Mouse (Mus musculus) midbrain, embryonic 12.5 days (tissue): ENCODE results near the gene Lonp2. TPM values are rescaled to one million over a fixed set of nuclear protein-coding genes. Genes with fewer than 3 reads are reported as not detected.

Experiments used
- ATAC-seq: fragments of 200-750 bp; cut with Nextera tagmentation; 2 replicates; pipeline ENCODE4 v1.8.0; 2017; ENCODE audit warnings: low read depth, moderate TSS enrichment, moderate library complexity; ENCODE audit not compliant: low FRiP score
- H3K27ac ChIP-seq: fragments of 300-500 bp; sonication (generic); replicated peaks from 2 replicates; pipeline ENCODE4 v1.5.1; 2016; ENCODE audit warnings: mild to moderate bottlenecking
- H3K27me3 ChIP-seq: fragments of 300-500 bp; sonication (generic); 2 replicates; pipeline ENCODE4 v1.6.1; 2016; ENCODE audit warnings: mild to moderate bottlenecking
- H3K36me3 ChIP-seq: fragments of 300-500 bp; sonication (generic); 2 replicates; pipeline ENCODE4 v1.6.1; 2016
- H3K4me1 ChIP-seq: fragments of 300-500 bp; sonication (generic); 2 replicates; pipeline ENCODE4 v1.6.1; 2016
- H3K4me2 ChIP-seq: fragments of 300-500 bp; sonication (generic); replicated peaks from 2 replicates; pipeline ENCODE4 v1.6.1; 2016; ENCODE audit warnings: mild to moderate bottlenecking, moderate library complexity
- H3K4me3 ChIP-seq: fragments of 300-500 bp; sonication (generic); 2 replicates; pipeline ENCODE4 v1.5.1; 2016; ENCODE audit warnings: mild to moderate bottlenecking
- H3K9ac ChIP-seq: fragments of 300-500 bp; sonication (generic); replicated peaks from 2 replicates; pipeline ENCODE4 v1.6.1; 2016; ENCODE audit warnings: mild to moderate bottlenecking, moderate library complexity
- H3K9me3 ChIP-seq: fragments of 300-500 bp; sonication (generic); 2 replicates; pipeline ENCODE4 v1.6.1; 2016; ENCODE audit warnings: mild to moderate bottlenecking
- WGBS: fragments of 180-500 bp; shearing (Covaris S2); methylation state at CpG from one replicate; pipeline ENCODE4 v1.1.7; 2016; 5-methylcytosine and 5-hydroxymethylcytosine counted together
- polyA plus RNA-seq: library from polyadenylated mRNA; unstranded; fragments of >200 nt; fragmentation: Nextera tagmentation; extraction: Ambion mirVana; gene quantifications from 2 replicates; pipeline ENCODE4 v1.2.1, GENCODE M21; 2016

The Lonp2 gene
- 75.9 and 76.7 TPM in 2 replicates for polyA plus RNA-seq

- Histone ChIP-seq H3K9ac (peak within 1 kb of the TSS; percentile 75), H3K9me3 (no peaks in the 10 kb centered on the region), H3K27ac (peak within 1 kb of the TSS; percentile 75), H3K27me3 (no peaks in the 10 kb centered on the region), H3K4me2 (peak within 1 kb of the TSS; percentile 88), H3K4me3 (peak within 1 kb of the TSS; percentile 85), H3K36me3 (no peaks in the 10 kb centered on the region), H3K4me1 (peaks cover 16% of the 10 kb centered on the region)
- WGBS = under 1% methylated on average over 55 of the region's 62 CpGs
- ATAC-seq = peak; percentile 99
These were observed at the start of gene Lonp2 for GRCm38 (mm10) chr8:86623911-86624731. Lonp2 (plus strand) TSS chr8:86624043.

- 86% methylated on average over 8 of the region's 8 CpGs for WGBS
- Histone ChIP-seq H3K27me3 (no peaks in the 10 kb centered on the region), H3K27ac (no peak overlapping the region), H3K4me3 (no peak overlapping the region), H3K9ac (no peak overlapping the region), H3K36me3 (no peaks in the 10 kb centered on the region), H3K9me3 (no peaks in the 10 kb centered on the region), H3K4me2 (no peak overlapping the region), H3K4me1 (no peaks in the 10 kb centered on the region)
- no peak for ATAC-seq
These were observed 46.3 kb upstream of the Lonp2 start for GRCm38 (mm10) chr8:86577547-86577946.

DNA sequence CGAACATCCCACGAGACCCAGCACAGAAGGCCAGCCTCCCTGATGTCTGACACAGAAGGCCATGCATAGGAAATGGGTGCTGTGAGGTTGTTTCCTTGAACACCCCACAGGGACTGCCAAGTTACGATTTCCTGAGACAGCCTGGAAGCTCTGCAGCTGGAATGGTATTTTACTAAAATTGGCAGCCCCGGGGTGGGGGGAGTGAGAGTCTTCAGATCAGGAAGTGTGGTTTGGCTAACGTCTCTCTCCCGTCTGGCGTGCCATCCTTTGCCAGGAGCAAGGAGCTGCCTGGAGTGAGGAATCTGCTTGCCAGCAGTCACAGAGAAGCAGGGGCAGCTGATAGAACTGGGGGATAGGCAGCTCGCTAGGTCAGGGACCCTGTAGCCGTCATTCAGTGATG, 45.8 kb upstream of the Lonp2 start:
- WGBS = 64% methylated on average over 9 of the region's 9 CpGs
- H3K9ac ChIP-seq = no peak overlapping the region
- no peak for ATAC-seq

DNA sequence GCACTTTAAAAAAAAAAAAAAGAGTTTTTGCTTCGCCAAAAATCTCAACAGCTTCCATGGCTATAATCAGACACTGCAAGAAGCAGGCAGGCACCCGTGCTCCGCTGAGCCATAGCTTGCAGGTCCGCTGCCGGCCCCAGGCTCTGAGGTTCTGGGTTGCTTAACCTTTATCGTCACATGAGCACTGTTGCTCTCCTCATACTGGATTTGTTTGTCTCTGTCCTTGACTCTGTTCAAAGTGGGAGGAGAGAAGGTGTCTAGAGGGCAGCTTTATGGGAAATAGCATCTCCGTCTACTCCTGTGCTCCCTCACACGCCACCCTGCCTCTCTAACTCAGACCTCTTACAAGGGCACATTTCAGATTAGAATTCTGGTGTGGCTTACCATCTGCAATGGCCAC, 45.1 kb upstream of the Lonp2 start:
- Histone ChIP-seq H3K4me2 (no peak overlapping the region), H3K27ac (no peak overlapping the region), H3K9me3 (no peaks in the 10 kb centered on the region), H3K27me3 (no peaks in the 10 kb centered on the region), H3K36me3 (no peaks in the 10 kb centered on the region), H3K4me3 (no peak overlapping the region), H3K9ac (no peak overlapping the region), H3K4me1 (no peaks in the 10 kb centered on the region)
- 81% methylated on average over 8 of the region's 8 CpGs for WGBS
- no peak for ATAC-seq

More for the DNA sequence above, 45.8 kb upstream of the Lonp2 start:
- Histone ChIP-seq H3K4me1 (no peaks in the 10 kb centered on the region), H3K9me3 (no peaks in the 10 kb centered on the region), H3K27ac (no peak overlapping the region), H3K4me3 (no peak overlapping the region), H3K27me3 (no peaks in the 10 kb centered on the region), H3K4me2 (no peak overlapping the region), H3K36me3 (no peaks in the 10 kb centered on the region)

DNA sequence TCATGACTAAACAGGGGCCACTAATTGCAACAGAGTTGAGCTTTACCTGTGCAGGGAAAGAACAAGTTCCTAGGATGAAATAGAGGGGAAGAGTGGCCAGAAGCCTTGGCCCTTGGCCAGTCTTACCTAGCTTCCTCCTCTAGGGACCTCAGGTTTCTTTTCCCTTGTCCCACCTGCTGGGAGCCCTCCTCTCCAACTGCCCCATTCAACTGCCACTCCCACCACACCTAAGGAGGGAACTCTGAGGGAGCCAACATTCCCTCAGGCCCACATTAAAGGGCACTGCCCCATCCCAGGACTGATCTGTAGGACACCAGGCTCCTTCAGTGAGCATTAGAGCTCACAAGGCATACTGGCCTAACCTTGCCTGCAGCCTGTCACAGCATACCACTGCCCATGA, 43.4 kb upstream of the Lonp2 start, which contains the start of gene Abcc12:
Gene Abcc12 (minus strand): TSS at position 229 of the 400 bp plus-strand sequence.
- H3K36me3 ChIP-seq = no peaks in the 10 kb centered on the region
- H3K4me1 ChIP-seq = no peaks in the 10 kb centered on the region
- no peak within 1 kb of the TSS for H3K9ac ChIP-seq
- no peak for ATAC-seq
- H3K27ac ChIP-seq = no peak within 1 kb of the TSS
- no peaks in the 10 kb centered on the region for H3K9me3 ChIP-seq
- H3K4me2 ChIP-seq = no peak within 1 kb of the TSS
- H3K27me3 ChIP-seq = no peaks in the 10 kb centered on the region
- no peak within 1 kb of the TSS for H3K4me3 ChIP-seq

GRCm38 (mm10) chr8:86581921-86582331, 41.9 kb upstream of the Lonp2 start:
- no peaks in the 10 kb centered on the region for H3K4me1 ChIP-seq
- H3K36me3 ChIP-seq = no peaks in the 10 kb centered on the region
- H3K4me3 ChIP-seq = no peak overlapping the region
- WGBS = 85% methylated on average over 4 of the region's 4 CpGs
- H3K4me2 ChIP-seq = no peak overlapping the region
- H3K27me3 ChIP-seq = no peaks in the 10 kb centered on the region
- no peak overlapping the region for H3K9ac ChIP-seq
- H3K9me3 ChIP-seq = no peaks in the 10 kb centered on the region
- ATAC-seq = no peak
- no peak overlapping the region for H3K27ac ChIP-seq

DNA sequence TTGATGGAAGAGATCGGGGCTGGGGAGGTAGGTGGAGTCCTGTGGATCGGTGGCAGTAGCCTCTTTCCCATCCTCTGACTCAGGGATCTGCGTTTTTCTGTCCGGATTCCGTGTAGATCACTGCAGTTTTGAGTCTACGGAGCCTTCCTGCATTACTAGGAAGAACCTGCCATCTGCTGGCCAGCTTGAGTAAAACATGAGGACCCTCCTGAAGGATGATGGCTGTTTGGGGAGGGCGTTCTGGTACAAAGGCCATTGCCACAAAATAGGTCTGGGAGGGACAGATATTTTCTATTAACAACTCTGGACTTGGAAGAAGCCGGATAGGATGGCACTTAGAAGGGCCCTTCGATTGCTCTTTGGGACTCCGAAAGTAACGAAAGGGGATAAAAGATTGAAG, 38.7 kb upstream of the Lonp2 start:
- 9% methylated on average over 11 of the region's 11 CpGs for WGBS
- peaks cover 7% of the 10 kb centered on the region; the same call in 1 of the 2 replicates for H3K27me3 ChIP-seq
- peak; percentile 68 for ATAC-seq
- no peak overlapping the region for H3K27ac ChIP-seq
- H3K4me1 ChIP-seq = no peaks in the 10 kb centered on the region
- peak overlapping the region; percentile 39 for H3K4me3 ChIP-seq
- H3K9ac ChIP-seq = 0 out of 2 replicates have a peak overlapping the region, but pooled peaks have one; percentile 29
- H3K36me3 ChIP-seq = no peaks in the 10 kb centered on the region
- H3K4me2 ChIP-seq = peak overlapping the region; percentile 68
- H3K9me3 ChIP-seq = no peaks in the 10 kb centered on the region

- peaks cover 7% of the 10 kb centered on the region; the same call in 1 of the 2 replicates for H3K27me3 ChIP-seq
- H3K4me1 ChIP-seq = no peaks in the 10 kb centered on the region
- no peaks in the 10 kb centered on the region for H3K36me3 ChIP-seq
- 0 out of 2 replicates have a peak overlapping the region, but pooled peaks have one; percentile 29 for H3K9ac ChIP-seq
- H3K4me2 ChIP-seq = peak overlapping the region; percentile 68
- H3K9me3 ChIP-seq = no peaks in the 10 kb centered on the region
- H3K4me3 ChIP-seq = peak overlapping the region; percentile 39
- ATAC-seq = peak; percentile 72
- 2% methylated on average over 16 of the region's 16 CpGs for WGBS
- H3K27ac ChIP-seq = no peak overlapping the region; the same call in 1 of the 2 replicates
These were observed 38.3 kb upstream of the Lonp2 start for GRCm38 (mm10) chr8:86585532-86585931.

DNA sequence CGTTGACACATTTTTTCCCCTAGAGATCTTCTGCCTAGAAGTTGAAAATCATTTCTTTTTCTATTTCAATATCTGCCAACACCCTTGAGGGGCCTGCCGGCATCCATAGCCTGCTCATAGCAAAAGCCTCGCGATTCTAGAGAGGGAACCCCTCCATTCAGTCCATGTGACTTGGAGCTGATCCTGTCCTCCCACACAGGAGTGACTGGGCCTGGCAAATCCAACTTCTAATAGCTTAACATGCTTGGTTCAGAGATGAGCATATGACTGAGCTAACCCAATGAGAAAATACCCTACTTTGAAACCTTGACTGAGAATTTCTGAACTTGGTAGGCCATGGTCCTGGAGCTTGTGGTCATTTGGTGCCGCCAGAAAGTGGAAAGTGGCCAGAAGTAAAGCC, 37.8 kb upstream of the Lonp2 start:
- Histone ChIP-seq H3K4me1 (no peaks in the 10 kb centered on the region), H3K27me3 (peaks cover 7% of the 10 kb centered on the region; the same call in 1 of the 2 replicates), H3K36me3 (no peaks in the 10 kb centered on the region), H3K9me3 (no peaks in the 10 kb centered on the region), H3K27ac (no peak overlapping the region), H3K4me3 (no peak overlapping the region), H3K4me2 (no peak overlapping the region), H3K9ac (no peak overlapping the region)
- WGBS = 45% methylated on average over 5 of the region's 5 CpGs
- ATAC-seq = no peak

DNA sequence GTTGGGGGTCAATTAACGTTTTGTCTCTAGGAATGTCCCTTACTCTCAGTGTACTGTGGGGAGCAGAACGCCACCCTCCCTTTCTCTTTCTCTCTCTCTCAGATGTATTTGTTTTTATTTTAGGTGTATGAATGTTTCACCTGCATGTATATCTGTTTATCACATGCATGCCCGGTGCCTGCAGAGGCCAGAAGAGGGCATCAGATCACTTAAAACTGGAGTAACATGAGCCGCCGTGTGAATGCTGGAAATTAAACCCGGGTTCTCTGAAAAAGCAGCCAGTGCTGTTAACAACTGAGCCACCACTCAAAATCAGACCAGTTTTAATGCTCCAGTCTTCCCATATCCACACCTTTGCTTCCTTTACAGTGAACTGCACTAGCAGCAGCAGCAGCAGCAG, 37.2 kb upstream of the Lonp2 start:
- H3K36me3 ChIP-seq = no peaks in the 10 kb centered on the region
- H3K4me3 ChIP-seq = no peak overlapping the region
- no peaks in the 10 kb centered on the region for H3K9me3 ChIP-seq
- no peak overlapping the region for H3K4me2 ChIP-seq
- 53% methylated on average over 6 of the region's 6 CpGs for WGBS
- no peaks in the 10 kb centered on the region for H3K4me1 ChIP-seq
- H3K27me3 ChIP-seq = peaks cover 7% of the 10 kb centered on the region; the same call in 1 of the 2 replicates
- H3K9ac ChIP-seq = no peak overlapping the region
- ATAC-seq = no peak
- no peak overlapping the region for H3K27ac ChIP-seq

DNA sequence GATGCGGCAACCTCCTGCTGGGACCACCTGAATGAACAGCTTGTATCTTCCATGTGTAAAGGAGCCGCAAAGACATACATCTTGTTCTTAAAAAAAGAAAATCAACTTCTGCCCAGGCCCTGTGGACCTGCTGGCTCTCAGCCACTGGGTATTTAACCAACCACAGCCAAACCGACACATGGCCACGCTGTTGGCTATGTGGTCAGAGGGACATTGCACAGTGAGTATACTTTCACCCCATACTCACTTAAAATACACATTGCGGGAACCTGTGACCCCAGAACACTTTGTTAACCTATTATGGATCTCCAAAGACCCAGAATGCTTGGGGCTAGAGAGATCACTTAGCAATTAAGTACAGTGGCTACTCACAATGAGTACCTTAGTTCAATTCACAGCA, 35.5 kb upstream of the Lonp2 start:
- H3K27me3 ChIP-seq = peaks cover 7% of the 10 kb centered on the region; the same call in 1 of the 2 replicates
- no peaks in the 10 kb centered on the region for H3K4me1 ChIP-seq
- H3K36me3 ChIP-seq = no peaks in the 10 kb centered on the region
- H3K27ac ChIP-seq = no peak overlapping the region
- 87% methylated on average over 5 of the region's 5 CpGs for WGBS
- H3K4me2 ChIP-seq = no peak overlapping the region
- no peaks in the 10 kb centered on the region for H3K9me3 ChIP-seq
- H3K4me3 ChIP-seq = no peak overlapping the region
- no peak for ATAC-seq
- H3K9ac ChIP-seq = no peak overlapping the region

DNA sequence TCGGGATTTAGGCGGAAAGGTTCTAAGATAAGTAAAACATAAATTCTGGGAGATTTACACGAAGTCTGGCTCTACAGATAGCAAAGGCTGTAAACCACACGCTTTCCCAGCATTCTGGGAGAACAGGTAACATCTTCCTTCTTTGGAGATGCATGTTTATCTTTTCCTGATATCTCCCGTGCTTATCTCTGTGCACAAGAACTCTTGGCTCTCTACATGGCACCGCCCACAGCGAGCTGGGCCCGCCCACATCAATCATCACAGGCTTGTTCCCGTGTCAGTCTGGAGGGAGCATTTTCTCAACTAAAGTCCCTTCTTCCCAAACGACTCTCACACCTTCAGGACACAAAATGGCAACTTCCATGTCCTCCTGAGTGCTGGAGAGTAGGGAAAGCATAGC, 30.7 kb upstream of the Lonp2 start:
- no peak overlapping the region for H3K4me2 ChIP-seq
- no peak for ATAC-seq
- no peaks in the 10 kb centered on the region for H3K4me1 ChIP-seq
- H3K36me3 ChIP-seq = no peaks in the 10 kb centered on the region
- H3K9me3 ChIP-seq = no peaks in the 10 kb centered on the region
- no peak overlapping the region for H3K4me3 ChIP-seq
- no peak overlapping the region for H3K27ac ChIP-seq
- no peaks in the 10 kb centered on the region; the same call in 1 of the 2 replicates for H3K27me3 ChIP-seq
- no peak overlapping the region for H3K9ac ChIP-seq
- WGBS = 67% methylated on average over 10 of the region's 10 CpGs
